Mouse (Mus musculus) myocyte (in vitro differentiated cells): Measurements from ENCODE around the gene Col1a1. TPM values are rescaled to one million over a fixed set of nuclear protein-coding genes. Genes with fewer than 3 reads are reported as not detected.

Experiments
- H3K27me3 ChIP-seq: one replicate; pipeline ENCODE4 v1.6.1; 2011; ENCODE audit not compliant: control insufficient read depth, insufficient read depth, insufficient read length
- H3K36me3 ChIP-seq: one replicate; pipeline ENCODE4 v1.6.1; 2011; ENCODE audit not compliant: control insufficient read depth, insufficient read depth
- H3K4me2 ChIP-seq: one replicate; pipeline ENCODE4 v1.6.1; 2011; ENCODE audit warnings: low read depth, control low read depth
- H3K4me3 ChIP-seq: one replicate; pipeline ENCODE4 v1.5.1; 2011; ENCODE audit warnings: mild to moderate bottlenecking, control low read depth, moderate library complexity
- H3K79me2 ChIP-seq: one replicate; pipeline ENCODE4 v1.6.1; 2011; ENCODE audit not compliant: control insufficient read depth, insufficient read depth
- H3ac ChIP-seq: one replicate; pipeline ENCODE4 v1.6.1; 2011; ENCODE audit not compliant: control insufficient read depth, insufficient read length
- CEBPB ChIP-seq: IDR thresholded peaks from 2 replicates; pipeline ENCODE4 v1.6.1; 2011; ENCODE audit warnings: mild to moderate bottlenecking, moderate library complexity; ENCODE audit not compliant: poor library complexity, insufficient read depth, severe bottlenecking
- E2F4 ChIP-seq: IDR thresholded peaks from one replicate; pipeline ENCODE4 v1.6.1; 2011; ENCODE audit warnings: mild to moderate bottlenecking, control low read depth, moderate library complexity; ENCODE audit not compliant: insufficient read depth
- MAX ChIP-seq: IDR thresholded peaks from one replicate; pipeline ENCODE4 v1.6.1; 2011; ENCODE audit warnings: low read depth, mild to moderate bottlenecking, control low read depth
- MYOD1 ChIP-seq, 3 experiments: IDR thresholded peaks; one replicate each; pipeline ENCODE4 v1.6.1; 2011; ENCODE audit warnings: control low read depth in 2 of 3, low read depth in 2 of 3, mild to moderate bottlenecking in 2 of 3, moderate library complexity in 1 of 3; ENCODE audit not compliant: insufficient read length in 2 of 3, control insufficient read depth in 1 of 3
- MYOG ChIP-seq, 3 experiments: IDR thresholded peaks; one replicate each; pipeline ENCODE4 v1.6.1; 2011; ENCODE audit warnings: control low read depth in 2 of 3, low read depth in 2 of 3, mild to moderate bottlenecking in 2 of 3; ENCODE audit not compliant: insufficient read length in 2 of 3, control insufficient read depth in 1 of 3, insufficient read depth in 1 of 3
- POLR2A ChIP-seq: IDR thresholded peaks from one replicate; pipeline ENCODE4 v1.6.1; 2011; ENCODE audit warnings: low read depth, mild to moderate bottlenecking, control low read depth, moderate library complexity; ENCODE audit not compliant: insufficient read length
- POLR2AphosphoS2 ChIP-seq: IDR thresholded peaks from one replicate; pipeline ENCODE4 v1.6.1; 2011; ENCODE audit warnings: low read depth, control low read depth; ENCODE audit not compliant: insufficient read length
- REST ChIP-seq: IDR thresholded peaks from one replicate; pipeline ENCODE4 v1.6.1; 2011; ENCODE audit warnings: mild to moderate bottlenecking, control low read depth, moderate library complexity; ENCODE audit not compliant: insufficient read depth, insufficient read length
- SRF ChIP-seq: IDR thresholded peaks from one replicate; pipeline ENCODE4 v1.6.1; 2011; ENCODE audit warnings: low read depth; ENCODE audit not compliant: control insufficient read depth, insufficient read length
- TCF12 ChIP-seq: IDR thresholded peaks from one replicate; pipeline ENCODE4 v1.6.1; 2011; ENCODE audit warnings: mild to moderate bottlenecking, control low read depth; ENCODE audit not compliant: poor library complexity, insufficient read depth, severe bottlenecking
- TCF3 ChIP-seq: IDR thresholded peaks from one replicate; pipeline ENCODE4 v1.6.1; 2011; ENCODE audit warnings: low read depth, control low read depth; ENCODE audit not compliant: insufficient read length
- USF1 ChIP-seq: IDR thresholded peaks from one replicate; pipeline ENCODE4 v1.6.1; 2011; ENCODE audit warnings: low read depth, mild to moderate bottlenecking, control low read depth, moderate library complexity
- polyA plus RNA-seq: library from polyadenylated mRNA; unstranded; fragments of >200 nt; fragmentation: generic; extraction: Trizol; gene quantifications from one replicate; pipeline ENCODE4 v1.2.1, GENCODE M21; 2012; ENCODE audit warnings: missing spikeins

The Col1a1 gene
- polyA plus RNA-seq, 1 experiment, result 206 TPM

GRCm38 (mm10) chr11:94987341-94987740 lies 51.3 kb downstream of the Col1a1 start:
- H3K79me2 ChIP-seq, result peaks cover 5% of the 10 kb centered on the region
- H3ac ChIP-seq, result no peak overlapping the region
- H3K4me3 ChIP-seq, result no peak overlapping the region
- no peaks in the 10 kb centered on the region for H3K27me3 ChIP-seq
- TF ChIP-seq USF1, result no peak
- TF ChIP-seq REST, result no peak
- TF ChIP-seq E2F4, result no peak
- TF ChIP-seq POLR2AphosphoS2, result no peak
- TF ChIP-seq MAX, result no peak
- no peak for TF ChIP-seq MYOG (IDR thresholded peaks at IDR 0.05; ENCODE audit: control insufficient read depth in 1 of 3, insufficient read depth in 1 of 3, insufficient read length in 2 of 3, low read depth in 2 of 3)
- no peaks in the 10 kb centered on the region for H3K36me3 ChIP-seq
- no peak overlapping the region for H3K4me2 ChIP-seq

- no peak overlapping the region for H3K4me3 ChIP-seq
- H3K27me3 ChIP-seq, result no peaks in the 10 kb centered on the region
- peaks cover 10% of the 10 kb centered on the region for H3K79me2 ChIP-seq
- no peak for TF ChIP-seq SRF
- no peak for TF ChIP-seq POLR2AphosphoS2
- TF ChIP-seq E2F4, result no peak
- TF ChIP-seq MYOD1 (IDR thresholded peaks at IDR 0.05; ENCODE audit: control insufficient read depth in 1 of 3, insufficient read length in 2 of 3, low read depth in 2 of 3), result no peak
- no peak for TF ChIP-seq MAX
- no peak for TF ChIP-seq TCF3
- no peak for TF ChIP-seq POLR2A
- no peak overlapping the region for H3ac ChIP-seq
- no peaks in the 10 kb centered on the region for H3K36me3 ChIP-seq
- H3K4me2 ChIP-seq, result no peak overlapping the region
Measured at GRCm38 (mm10) chr11:94987851-94988250, 51.8 kb downstream of the Col1a1 start.

GRCm38 (mm10) chr11:94988780-94989561 lies 52.9 kb downstream of the Col1a1 start:
- H3K79me2 ChIP-seq, result peaks cover 22% of the 10 kb centered on the region
- peak overlapping the region; percentile 46 for H3K4me3 ChIP-seq
- no peaks in the 10 kb centered on the region for H3K27me3 ChIP-seq
- TF ChIP-seq USF1 (no peak), MYOD1 (IDR thresholded peaks at IDR 0.05; ENCODE audit: control insufficient read depth in 1 of 3, insufficient read length in 2 of 3, low read depth in 2 of 3) (peak in 2 of 3 experiments; percentile 26 to 52)
- H3K4me2 ChIP-seq, result peak overlapping the region; percentile 87
- no peaks in the 10 kb centered on the region for H3K36me3 ChIP-seq
- H3ac ChIP-seq, result no peak overlapping the region

GRCm38 (mm10) chr11:94989562-94990017 lies 53.6 kb downstream of the Col1a1 start:
- Histone ChIP-seq H3K79me2 (peaks cover 28% of the 10 kb centered on the region), H3K4me2 (peak overlapping the region; percentile 87), H3K27me3 (no peaks in the 10 kb centered on the region), H3K36me3 (no peaks in the 10 kb centered on the region), H3K4me3 (peak overlapping the region; percentile 46), H3ac (no peak overlapping the region)
- TF ChIP-seq USF1, result no peak
- TF ChIP-seq TCF3, result no peak
- no peak for TF ChIP-seq SRF
- peak; percentile 77 to 87 (median 79) for TF ChIP-seq MYOD1 (IDR thresholded peaks at IDR 0.05; ENCODE audit: control insufficient read depth in 1 of 3, insufficient read length in 2 of 3, low read depth in 2 of 3)
- TF ChIP-seq POLR2A, result peak; percentile 59
- no peak for TF ChIP-seq E2F4
- peak; percentile 29 for TF ChIP-seq TCF12
- TF ChIP-seq REST, result no peak
- TF ChIP-seq MAX, result no peak
- no peak for TF ChIP-seq CEBPB
- peak; percentile 49 to 88 (median 74) for TF ChIP-seq MYOG (IDR thresholded peaks at IDR 0.05; ENCODE audit: control insufficient read depth in 1 of 3, insufficient read depth in 1 of 3, insufficient read length in 2 of 3, low read depth in 2 of 3)
- peak; percentile 75 for TF ChIP-seq POLR2AphosphoS2

GRCm38 (mm10) chr11:94990102-94990748 lies 54.2 kb downstream of the Col1a1 start:
- H3K4me2 ChIP-seq, result peak overlapping the region; percentile 87
- H3ac ChIP-seq, result peak overlapping the region; percentile 68
- peaks cover 34% of the 10 kb centered on the region for H3K79me2 ChIP-seq
- peaks cover 5% of the 10 kb centered on the region for H3K36me3 ChIP-seq
- no peak for TF ChIP-seq TCF12
- no peak for TF ChIP-seq SRF
- TF ChIP-seq USF1, result no peak
- TF ChIP-seq TCF3, result no peak
- TF ChIP-seq MYOG (IDR thresholded peaks at IDR 0.05; ENCODE audit: control insufficient read depth in 1 of 3, insufficient read depth in 1 of 3, insufficient read length in 2 of 3, low read depth in 2 of 3), result no peak
- no peak for TF ChIP-seq CEBPB
- no peak for TF ChIP-seq MYOD1 (IDR thresholded peaks at IDR 0.05; ENCODE audit: control insufficient read depth in 1 of 3, insufficient read length in 2 of 3, low read depth in 2 of 3)
- TF ChIP-seq POLR2AphosphoS2, result no peak
- no peak for TF ChIP-seq E2F4
- TF ChIP-seq REST, result no peak
- TF ChIP-seq MAX, result no peak
- TF ChIP-seq POLR2A, result no peak
- peak overlapping the region; percentile 46 for H3K4me3 ChIP-seq
- H3K27me3 ChIP-seq, result no peaks in the 10 kb centered on the region
